Comparison of ENCODE assay signal across 16 mouse cellular contexts in the genomic region with DNA sequence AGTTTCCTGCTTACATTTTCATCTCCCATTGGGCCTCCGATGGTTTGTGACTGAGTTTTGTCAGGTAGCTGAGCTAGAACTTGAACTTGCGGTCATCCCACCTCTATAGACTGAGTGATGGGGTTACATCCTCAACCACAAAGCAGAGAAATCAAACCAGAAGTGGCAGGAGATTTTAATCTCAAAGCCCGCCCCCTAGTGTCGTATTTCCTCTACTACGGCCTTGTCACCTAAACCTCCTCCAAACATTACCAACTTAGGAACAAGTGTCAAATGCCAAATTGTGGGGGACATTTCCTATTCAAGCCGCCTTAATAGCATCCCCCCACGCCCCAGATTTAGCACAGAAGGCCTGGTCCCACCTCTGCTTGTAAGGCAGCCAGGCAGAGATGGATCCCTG.
DNase-seq lines count a peak whose midpoint lies in the region; ATAC-seq and TF ChIP-seq lines count a peak whose summit lies in the region.
"Had no signal": no experiment of that assay in that cellular context is flagged by ENCODE, and none has a peak within 500 bp of the region (broad histone marks: within the 10 kb centered on the region; RNA-seq: fewer than 3 reads in every experiment).

No protein-coding gene starts in this region.

- DNase-seq in forebrain, postnatal 0 days, result no peak
- no peak for DNase-seq in forebrain, embryonic 10.5 days (ENCODE audit: extremely low spot score, low spot score)
- DNase-seq in liver, postnatal 0 days, result no peak
- DNase-seq in liver, embryonic 11.5 days (ENCODE audit: low spot score), result no peak
- peak; percentile 38 for DNase-seq in ES-CJ7 (ENCODE audit: low read depth, low spot score)
- no peak for DNase-seq in yolk sac, embryonic 10.5 days (ENCODE audit: low spot score)
- DNase-seq: cerebellum, adult 11 months; cerebellum, postnatal 25 days; heart, adult 11 months had no signal

- peak; percentile 20; the same call in 1 of the 2 replicates for TF ChIP-seq CTCF in forebrain, postnatal 0 days (IDR thresholded peaks at IDR 0.05; ENCODE audit: low read depth)
- peak; percentile 13; the same call in 1 of the 2 replicates for TF ChIP-seq CTCF in liver, postnatal 0 days (IDR thresholded peaks at IDR 0.05; ENCODE audit: low read depth)

- ATAC-seq in forebrain, postnatal 0 days, result no peak
- ATAC-seq in liver, postnatal 0 days, result no peak
- no peak for ATAC-seq in liver, embryonic 11.5 days (replicated peaks; ENCODE audit: low FRiP score)
- 0 out of 2 replicates have a peak, but pooled peaks have one; percentile 36 for ATAC-seq in common myeloid progenitor, adult 5-6 weeks (replicated peaks; ENCODE audit: low read depth, poor library complexity, severe bottlenecking)
- no peak for ATAC-seq in monocyte, adult 5-6 weeks (replicated peaks; ENCODE audit: insufficient number of reproducible peaks, low FRiP score, low TSS enrichment, poor library complexity, severe bottlenecking)
- ATAC-seq: activated CD4-positive, CD25-positive, alpha-beta regulatory T cell, adult 4 months; forebrain, embryonic 15.5 days had no signal

- no peaks in the 10 kb centered on the region for H3K36me3 ChIP-seq in forebrain, postnatal 0 days (ENCODE audit: insufficient read depth)
- H3K36me3 ChIP-seq in forebrain, embryonic 10.5 days (replicated peaks), result no peaks in the 10 kb centered on the region
- H3K36me3 ChIP-seq in liver, postnatal 0 days (replicated peaks; ENCODE audit: insufficient read depth, low read length), result no peaks in the 10 kb centered on the region
- no peaks in the 10 kb centered on the region for H3K36me3 ChIP-seq in liver, embryonic 11.5 days (ENCODE audit: control insufficient read depth, insufficient read depth, low read length)
- H3K36me3 ChIP-seq: forebrain, embryonic 15.5 days; hindbrain, embryonic 15.5 days; kidney, embryonic 15.5 days; lung, embryonic 15.5 days had no signal

- H3K27ac ChIP-seq in forebrain, postnatal 0 days (ENCODE audit: low read depth, low read length), result no peak overlapping the region
- no peak overlapping the region for H3K27ac ChIP-seq in forebrain, embryonic 10.5 days
- no peak overlapping the region for H3K27ac ChIP-seq in liver, postnatal 0 days (ENCODE audit: low read depth)
- H3K27ac ChIP-seq in liver, embryonic 11.5 days (ENCODE audit: low read depth, low read length), result no peak overlapping the region
- H3K27ac ChIP-seq: forebrain, embryonic 15.5 days; hindbrain, embryonic 15.5 days; kidney, embryonic 15.5 days; lung, embryonic 15.5 days had no signal

- H3K4me1 ChIP-seq in forebrain, postnatal 0 days (ENCODE audit: insufficient read depth), result no peaks in the 10 kb centered on the region
- H3K4me1 ChIP-seq in forebrain, embryonic 10.5 days, result no peaks in the 10 kb centered on the region
- H3K4me1 ChIP-seq in liver, postnatal 0 days (ENCODE audit: insufficient read depth), result no peaks in the 10 kb centered on the region
- H3K4me1 ChIP-seq in liver, embryonic 11.5 days (replicated peaks; ENCODE audit: control insufficient read depth, insufficient read depth, low read length), result no peaks in the 10 kb centered on the region
- H3K4me1 ChIP-seq: forebrain, embryonic 15.5 days; hindbrain, embryonic 15.5 days; kidney, embryonic 15.5 days; lung, embryonic 15.5 days had no signal

- H3K27me3 ChIP-seq in forebrain, postnatal 0 days (ENCODE audit: insufficient read depth, low read length), result no peaks in the 10 kb centered on the region
- no peaks in the 10 kb centered on the region for H3K27me3 ChIP-seq in forebrain, embryonic 10.5 days (ENCODE audit: poor library complexity, severe bottlenecking)
- no peaks in the 10 kb centered on the region for H3K27me3 ChIP-seq in liver, postnatal 0 days (ENCODE audit: insufficient read depth, low read length)
- H3K27me3 ChIP-seq in liver, embryonic 11.5 days (replicated peaks; ENCODE audit: control insufficient read depth, insufficient read depth, low read length), result no peaks in the 10 kb centered on the region
- H3K27me3 ChIP-seq: forebrain, embryonic 15.5 days; hindbrain, embryonic 15.5 days; kidney, embryonic 15.5 days; lung, embryonic 15.5 days had no signal

- no peaks in the 10 kb centered on the region for H3K9me3 ChIP-seq in forebrain, postnatal 0 days (ENCODE audit: low read length)
- no peaks in the 10 kb centered on the region for H3K9me3 ChIP-seq in forebrain, embryonic 10.5 days
- H3K9me3 ChIP-seq in liver, postnatal 0 days (ENCODE audit: low read length), result no peaks in the 10 kb centered on the region
- H3K9me3 ChIP-seq in liver, embryonic 11.5 days (ENCODE audit: control insufficient read depth, low read length), result no peaks in the 10 kb centered on the region
- H3K9me3 ChIP-seq: forebrain, embryonic 15.5 days; hindbrain, embryonic 15.5 days; kidney, embryonic 15.5 days; lung, embryonic 15.5 days had no signal

- H3K9ac ChIP-seq in forebrain, postnatal 0 days, result no peak overlapping the region
- no peak overlapping the region for H3K9ac ChIP-seq in liver, postnatal 0 days (replicated peaks)
- no peak overlapping the region for H3K9ac ChIP-seq in liver, embryonic 11.5 days (ENCODE audit: low read depth, low read length)
- H3K9ac ChIP-seq: forebrain, embryonic 15.5 days; hindbrain, embryonic 15.5 days; kidney, embryonic 15.5 days; lung, embryonic 15.5 days had no signal

- no peak overlapping the region for H3K4me3 ChIP-seq in forebrain, postnatal 0 days (ENCODE audit: low read depth, low read length)
- no peak overlapping the region for H3K4me3 ChIP-seq in forebrain, embryonic 10.5 days
- no peak overlapping the region for H3K4me3 ChIP-seq in liver, postnatal 0 days (ENCODE audit: low read depth, low read length)
- no peak overlapping the region for H3K4me3 ChIP-seq in liver, embryonic 11.5 days (ENCODE audit: low read depth, low read length)
- H3K4me3 ChIP-seq: forebrain, embryonic 15.5 days; hindbrain, embryonic 15.5 days; kidney, embryonic 15.5 days; lung, embryonic 15.5 days had no signal

- no peak overlapping the region for H3K4me2 ChIP-seq in forebrain, postnatal 0 days (ENCODE audit: low read depth)
- H3K4me2 ChIP-seq in liver, postnatal 0 days (ENCODE audit: low read depth, low read length), result no peak overlapping the region
- no peak overlapping the region for H3K4me2 ChIP-seq in liver, embryonic 11.5 days
- H3K4me2 ChIP-seq: forebrain, embryonic 15.5 days; hindbrain, embryonic 15.5 days; kidney, embryonic 15.5 days; lung, embryonic 15.5 days had no signal

- WGBS in forebrain, postnatal 0 days, result 82% methylated on average over 7 of the region's 7 CpGs
- 80% methylated on average over 7 of the region's 7 CpGs for WGBS in forebrain, embryonic 10.5 days
- WGBS in liver, postnatal 0 days (ENCODE audit: insufficient replicate concordance), result 72% methylated on average over 7 of the region's 7 CpGs
- 68% methylated on average over 7 of the region's 7 CpGs for WGBS in liver, embryonic 11.5 days

- TF ChIP-seq EP300 in liver, postnatal 0 days (IDR thresholded peaks at IDR 0.05; ENCODE audit: low read depth), result no peak
